Mouse (Mus musculus) lung, embryonic 16.5 days (tissue): ENCODE results near the gene Fxyd6. TPM values are rescaled to one million over a fixed set of nuclear protein-coding genes. Genes with fewer than 3 reads are reported as not detected.

ENCODE experiments used
- ATAC-seq: fragments of 200-750 bp; cut with Nextera tagmentation; 2 replicates; pipeline ENCODE4 v1.8.0; 2017; ENCODE audit warnings: low read depth, mild to moderate bottlenecking, moderate library complexity
- H3K27ac ChIP-seq: fragments of 300-500 bp; sonication (generic); 2 replicates; pipeline ENCODE4 v1.5.1; 2014; ENCODE audit warnings: mild to moderate bottlenecking, control low read depth, low read length
- H3K27me3 ChIP-seq: fragments of 300-500 bp; sonication (generic); 2 replicates; pipeline ENCODE4 v1.6.1; 2014; ENCODE audit warnings: low read depth, low read length, mixed read lengths; ENCODE audit not compliant: control insufficient read depth, insufficient read depth
- H3K36me3 ChIP-seq: fragments of 300-500 bp; sonication (generic); 2 replicates; pipeline ENCODE4 v1.6.1; 2014; ENCODE audit warnings: low read length; ENCODE audit not compliant: control insufficient read depth, insufficient read depth
- H3K4me1 ChIP-seq: fragments of 300-500 bp; sonication (generic); replicated peaks from 2 replicates; pipeline ENCODE4 v1.6.1; 2014; ENCODE audit warnings: low read length, mixed read lengths; ENCODE audit not compliant: control insufficient read depth, insufficient read depth
- H3K4me2 ChIP-seq: fragments of 300-500 bp; sonication (generic); 2 replicates; pipeline ENCODE4 v1.6.1; 2014; ENCODE audit warnings: low read depth, low read length, control low read depth
- H3K4me3 ChIP-seq: fragments of 300-500 bp; sonication (generic); 2 replicates; pipeline ENCODE4 v1.5.1; 2014; ENCODE audit warnings: mild to moderate bottlenecking, low read length, control low read depth
- H3K9ac ChIP-seq: fragments of 300-500 bp; sonication (generic); 2 replicates; pipeline ENCODE4 v1.6.1; 2014; ENCODE audit warnings: low read length, control low read depth
- H3K9me3 ChIP-seq: fragments of 300-500 bp; sonication (generic); 2 replicates; pipeline ENCODE4 v1.6.1; 2016; ENCODE audit warnings: low read length; ENCODE audit not compliant: control insufficient read depth
- WGBS: fragments of 180-500 bp; shearing (Covaris S2); extraction: QIAGEN DNeasy Blood & Tissue Kit; methylation state at CpG from one replicate; pipeline ENCODE4 v1.1.7; 2014; 5-methylcytosine and 5-hydroxymethylcytosine counted together
- polyA plus RNA-seq: library from polyadenylated mRNA; unstranded; fragments of >200 nt; fragmentation: Nextera tagmentation; extraction: Ambion mirVana; gene quantifications from 2 replicates; pipeline ENCODE4 v1.2.1, GENCODE M21; 2015

Fxyd6 gene
- polyA plus RNA-seq, 1 experiment from 2014 or later, result 36.5 TPM

DNA sequence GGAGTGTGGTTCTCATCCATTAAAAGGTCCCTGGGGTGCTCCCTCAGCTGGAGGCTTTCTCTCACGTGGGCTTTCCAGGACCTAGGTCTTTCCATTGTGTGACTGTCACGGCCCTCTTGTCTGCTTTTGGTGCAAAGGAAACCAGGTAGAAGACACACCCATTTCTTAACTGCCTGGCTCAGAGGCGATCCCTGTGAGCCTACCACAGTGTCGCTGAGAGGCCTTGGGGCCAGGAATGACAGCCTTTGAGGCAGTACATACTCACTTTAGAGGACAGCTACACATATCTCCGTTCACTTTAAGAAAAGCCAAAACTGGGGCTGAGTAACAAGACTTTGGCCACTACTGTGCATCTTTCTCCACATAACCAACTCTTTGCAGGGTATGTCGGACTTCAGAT, 21.4 kb upstream of the Fxyd6 start:
- H3K27ac ChIP-seq, result no peak overlapping the region
- no peaks in the 10 kb centered on the region for H3K36me3 ChIP-seq
- ATAC-seq, result no peak
- H3K27me3 ChIP-seq, result no peaks in the 10 kb centered on the region
- no peak overlapping the region for H3K9ac ChIP-seq
- H3K4me3 ChIP-seq, result no peak overlapping the region
- WGBS, result 71% methylated on average over 6 of the region's 6 CpGs
- H3K4me1 ChIP-seq, result no peaks in the 10 kb centered on the region
- H3K4me2 ChIP-seq, result no peak overlapping the region
- H3K9me3 ChIP-seq, result no peaks in the 10 kb centered on the region

DNA sequence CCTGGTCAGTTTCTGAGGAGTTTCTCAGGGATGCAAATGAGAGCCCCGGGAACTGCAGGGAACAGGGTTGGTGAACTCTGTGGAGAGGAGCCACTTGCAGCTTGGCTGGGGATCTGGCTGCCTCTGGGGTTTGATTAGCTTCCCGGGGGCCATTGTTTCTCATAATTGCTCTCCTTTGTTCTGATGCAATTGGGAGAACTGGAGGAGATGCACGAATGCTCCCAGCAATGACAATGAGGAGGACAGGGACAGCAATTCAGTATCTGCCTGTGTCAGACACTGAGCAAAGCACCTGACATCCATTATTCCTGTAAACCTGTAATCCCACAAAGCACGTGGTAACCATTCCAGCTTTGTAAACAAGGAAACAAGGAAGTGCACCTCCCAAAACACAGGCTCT, 20.8 kb upstream of the Fxyd6 start:
- Histone ChIP-seq H3K4me2 (no peak overlapping the region), H3K4me1 (no peaks in the 10 kb centered on the region), H3K27me3 (no peaks in the 10 kb centered on the region), H3K9ac (no peak overlapping the region), H3K9me3 (no peaks in the 10 kb centered on the region), H3K27ac (no peak overlapping the region), H3K36me3 (no peaks in the 10 kb centered on the region), H3K4me3 (no peak overlapping the region)
- WGBS, result 38% methylated on average over 4 of the region's 4 CpGs
- ATAC-seq, result no peak

DNA sequence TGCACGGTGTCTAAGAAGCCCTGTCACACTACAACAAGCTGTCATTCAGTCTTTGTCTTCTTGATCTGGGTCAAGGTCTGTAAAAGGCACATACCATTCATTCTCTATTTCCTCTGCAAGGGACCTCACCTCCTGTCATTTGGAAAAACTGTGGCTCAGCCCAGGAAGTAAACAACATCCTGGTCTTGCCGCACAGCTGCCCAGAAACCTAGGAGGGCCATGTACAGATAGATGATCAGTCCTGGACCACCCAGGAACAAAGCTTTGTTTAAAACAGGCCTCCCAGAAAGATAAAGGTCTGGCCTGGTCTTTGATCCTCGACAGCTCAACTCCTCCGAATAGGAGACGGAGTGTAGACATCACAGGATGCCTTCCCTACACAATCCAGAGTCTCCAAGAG, 20.1 kb upstream of the Fxyd6 start:
- no peaks in the 10 kb centered on the region for H3K27me3 ChIP-seq
- H3K9ac ChIP-seq, result no peak overlapping the region
- H3K4me2 ChIP-seq, result no peak overlapping the region
- no peaks in the 10 kb centered on the region for H3K36me3 ChIP-seq
- no peaks in the 10 kb centered on the region for H3K9me3 ChIP-seq
- H3K4me3 ChIP-seq, result no peak overlapping the region
- H3K27ac ChIP-seq, result no peak overlapping the region
- ATAC-seq, result no peak
- no peaks in the 10 kb centered on the region for H3K4me1 ChIP-seq
- 11% methylated on average over 5 of the region's 5 CpGs for WGBS

DNA sequence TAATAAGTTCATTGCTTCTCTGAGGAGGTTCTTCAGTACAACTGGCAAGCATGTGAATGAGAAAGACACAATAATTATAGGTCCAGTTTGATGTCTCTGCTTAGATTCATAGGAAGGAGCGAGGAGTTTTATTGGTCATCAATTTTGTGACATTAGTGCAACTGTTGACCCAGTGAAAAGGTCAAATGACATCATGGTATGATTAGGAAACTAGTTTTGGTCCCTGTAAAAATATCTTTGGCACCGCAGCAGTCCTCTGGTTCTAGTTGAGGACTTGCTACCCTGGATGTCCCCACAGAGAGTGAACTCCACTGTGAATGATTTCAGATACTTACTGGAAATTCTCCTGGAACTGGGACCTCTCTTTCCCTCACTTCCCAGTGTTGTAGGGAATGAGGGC, 14.8 kb upstream of the Fxyd6 start:
- Histone ChIP-seq H3K4me1 (no peaks in the 10 kb centered on the region), H3K36me3 (no peaks in the 10 kb centered on the region), H3K27ac (no peak overlapping the region), H3K4me2 (no peak overlapping the region), H3K9ac (no peak overlapping the region), H3K9me3 (no peaks in the 10 kb centered on the region), H3K4me3 (no peak overlapping the region), H3K27me3 (no peaks in the 10 kb centered on the region)
- no peak for ATAC-seq
- WGBS, result 71% methylated on average over 2 of the region's 2 CpGs

DNA sequence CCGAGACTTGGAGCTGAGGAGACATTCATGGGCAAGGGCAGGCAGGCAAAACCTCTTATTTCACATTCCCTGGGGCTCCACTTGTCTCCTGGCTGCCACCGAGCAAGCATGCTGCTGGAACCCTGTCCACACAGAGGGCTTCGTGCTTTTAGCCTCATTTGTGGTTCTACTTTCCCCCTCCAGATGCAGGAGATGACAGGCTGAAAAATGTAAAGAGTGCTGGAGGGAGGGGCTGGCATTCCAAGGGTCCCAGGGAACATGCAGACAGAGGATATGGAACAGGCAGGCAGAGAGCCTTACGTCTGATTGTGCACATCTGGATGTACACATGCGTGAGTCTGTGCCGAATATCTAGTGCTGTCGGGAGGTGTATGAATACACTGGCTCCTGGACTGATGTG, 11.6 kb upstream of the Fxyd6 start:
- Histone ChIP-seq H3K9me3 (no peaks in the 10 kb centered on the region), H3K4me2 (no peak overlapping the region), H3K27ac (no peak overlapping the region), H3K27me3 (no peaks in the 10 kb centered on the region), H3K4me1 (no peaks in the 10 kb centered on the region), H3K9ac (no peak overlapping the region), H3K4me3 (no peak overlapping the region), H3K36me3 (no peaks in the 10 kb centered on the region)
- no peak for ATAC-seq
- 23% methylated on average over 7 of the region's 7 CpGs for WGBS

DNA sequence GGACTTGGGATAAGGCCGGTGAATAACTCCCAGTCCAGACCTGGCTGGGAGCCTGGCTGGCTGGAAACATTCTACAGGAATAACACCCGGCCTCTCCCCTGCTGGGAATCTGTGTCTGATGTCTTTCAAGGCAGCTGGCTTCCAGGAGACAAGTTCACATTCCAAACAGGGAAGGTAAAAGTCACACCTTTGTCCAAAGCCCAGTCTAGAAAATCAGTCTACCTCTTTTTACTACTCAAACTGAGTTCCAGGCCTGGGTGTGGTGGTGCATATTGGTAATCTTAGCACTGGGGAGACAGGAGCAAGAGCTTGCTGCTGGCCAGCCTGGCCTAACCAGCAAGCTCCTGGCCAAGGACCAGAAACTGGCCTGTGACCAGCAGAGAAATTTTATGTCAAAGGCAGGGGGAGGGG, 7.9 kb upstream of the Fxyd6 start:
- Histone ChIP-seq H3K36me3 (no peaks in the 10 kb centered on the region), H3K9me3 (no peaks in the 10 kb centered on the region), H3K27me3 (no peaks in the 10 kb centered on the region), H3K4me2 (no peak overlapping the region), H3K27ac (no peak overlapping the region), H3K4me3 (no peak overlapping the region), H3K4me1 (no peaks in the 10 kb centered on the region), H3K9ac (no peak overlapping the region)
- no peak for ATAC-seq
- 17% methylated on average over 2 of the region's 2 CpGs for WGBS

DNA sequence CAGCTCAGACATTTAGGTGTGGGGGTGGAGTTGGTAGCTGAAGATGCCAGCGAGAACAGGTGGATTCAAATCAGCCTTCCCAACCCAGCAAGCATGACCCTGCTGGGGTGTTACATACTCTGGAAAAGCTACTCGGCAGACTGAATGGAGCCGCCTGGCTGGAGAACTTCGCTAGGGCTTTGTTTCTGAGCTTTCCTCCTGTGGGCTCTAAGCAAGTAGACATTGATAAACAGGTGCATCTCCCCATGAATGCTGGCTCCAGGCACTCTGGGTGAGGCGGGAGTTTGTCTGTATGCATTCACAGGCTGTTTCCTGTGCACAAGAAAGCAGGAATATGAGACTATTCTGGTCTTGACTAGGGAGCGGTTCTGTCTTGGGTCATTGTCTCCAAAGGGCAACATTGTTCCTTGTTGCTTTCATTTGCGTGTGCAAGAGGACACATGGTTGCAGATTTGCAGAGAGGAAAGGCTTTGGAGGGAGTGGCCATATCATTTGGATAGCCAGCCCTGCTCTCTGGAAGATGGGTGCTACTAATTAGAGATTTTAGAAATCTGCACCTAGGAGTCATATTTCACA, 6.3 kb upstream of the Fxyd6 start:
- H3K36me3 ChIP-seq, result no peaks in the 10 kb centered on the region
- WGBS, result 55% methylated on average over 7 of the region's 7 CpGs

DNA sequence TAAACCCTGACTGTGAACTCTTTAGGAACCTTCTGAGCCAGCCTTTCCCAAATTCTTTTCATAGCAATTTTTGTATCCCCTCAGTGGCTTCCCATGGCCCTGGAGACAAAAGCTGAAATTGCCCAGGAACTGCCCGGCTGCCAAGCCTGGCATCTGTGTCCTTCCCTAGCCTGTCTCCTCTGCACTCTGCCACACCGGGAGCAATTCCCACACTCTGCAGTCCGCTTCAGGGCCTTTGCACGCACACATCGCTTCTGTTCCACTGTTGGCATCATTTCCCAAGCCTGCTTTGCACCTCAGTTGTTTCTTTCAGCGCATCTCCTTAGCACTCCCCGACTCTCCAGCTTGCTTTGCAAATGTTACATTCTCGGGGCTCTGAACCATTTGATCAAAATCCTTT, 2.3 kb upstream of the Fxyd6 start:
- Histone ChIP-seq H3K4me3 (no peak overlapping the region), H3K27me3 (peaks cover 12% of the 10 kb centered on the region; the same call in 1 of the 2 replicates), H3K9me3 (no peaks in the 10 kb centered on the region), H3K4me1 (peaks cover 8% of the 10 kb centered on the region; the same call in 1 of the 2 replicates), H3K36me3 (no peaks in the 10 kb centered on the region), H3K4me2 (no peak overlapping the region), H3K27ac (no peak overlapping the region), H3K9ac (no peak overlapping the region)
- WGBS, result 49% methylated on average over 8 of the region's 8 CpGs
- ATAC-seq, result no peak

More for the DNA sequence above, 6.3 kb upstream of the Fxyd6 start:
- no peak overlapping the region for H3K27ac ChIP-seq
- H3K9ac ChIP-seq, result no peak overlapping the region
- no peak overlapping the region for H3K4me3 ChIP-seq
- no peak for ATAC-seq
- no peaks in the 10 kb centered on the region for H3K9me3 ChIP-seq
- 0 out of 2 replicates have a peak, but pooled peaks cover 2% of the 10 kb centered on the region for H3K27me3 ChIP-seq
- no peak overlapping the region for H3K4me2 ChIP-seq
- no peaks in the 10 kb centered on the region for H3K4me1 ChIP-seq

DNA sequence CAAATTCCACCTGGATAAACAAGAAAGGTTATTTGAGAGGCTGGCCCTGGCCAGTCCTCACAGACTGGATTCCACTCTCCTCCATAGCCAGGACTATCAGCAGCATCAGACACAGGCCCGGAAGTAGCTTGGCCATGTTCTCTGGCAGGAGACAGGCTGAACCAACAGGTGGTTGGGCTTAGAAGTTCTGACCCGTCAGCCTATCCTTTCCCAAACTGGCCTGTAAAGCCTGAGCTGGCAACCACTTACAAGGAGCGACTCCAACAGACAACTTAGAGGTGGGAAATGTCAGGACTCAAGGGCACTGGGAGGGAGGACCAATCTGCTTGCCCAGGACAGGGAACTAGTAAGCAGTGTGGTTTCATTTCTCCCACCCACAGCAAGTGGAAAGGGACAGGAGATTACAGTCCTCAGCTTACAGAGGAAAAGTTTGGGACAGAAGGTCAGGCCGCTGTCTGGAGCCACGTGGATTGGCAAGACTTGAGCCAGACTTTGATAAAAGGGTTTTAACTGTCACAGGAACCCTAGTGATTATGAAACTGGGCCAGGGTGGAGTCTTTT, 1.6 kb upstream of the Fxyd6 start:
- H3K4me2 ChIP-seq, result no peak overlapping the region
- H3K4me1 ChIP-seq, result peaks cover 8% of the 10 kb centered on the region; the same call in 1 of the 2 replicates
- no peak overlapping the region for H3K9ac ChIP-seq
- H3K27me3 ChIP-seq, result peaks cover 12% of the 10 kb centered on the region; the same call in 1 of the 2 replicates
- 36% methylated on average over 5 of the region's 5 CpGs for WGBS
- no peak for ATAC-seq
- H3K9me3 ChIP-seq, result no peaks in the 10 kb centered on the region
- no peaks in the 10 kb centered on the region for H3K36me3 ChIP-seq
- no peak overlapping the region for H3K4me3 ChIP-seq
- no peak overlapping the region for H3K27ac ChIP-seq
